Mouse (Mus musculus) myocyte (in vitro differentiated cells): ENCODE measurements at regions not wholly inside any gene's neighbourhood (a gene's known extent, or its start where the extent isn't known, plus 50 kb on each side); places are given as distances from the start of the nearest gene placed in this dataset.
"Not testable (repeated sequence)": the region's sequence is repeated elsewhere in the genome, so short reads cannot be mapped to it uniquely, and the experiment has no call there.

ENCODE experiments used
- H3K27me3 ChIP-seq: one replicate; pipeline ENCODE4 v1.6.1; 2011; ENCODE audit not compliant: control insufficient read depth, insufficient read depth, insufficient read length
- H3K36me3 ChIP-seq: one replicate; pipeline ENCODE4 v1.6.1; 2011; ENCODE audit not compliant: control insufficient read depth, insufficient read depth
- H3K4me2 ChIP-seq: one replicate; pipeline ENCODE4 v1.6.1; 2011; ENCODE audit warnings: low read depth, control low read depth
- H3K4me3 ChIP-seq: one replicate; pipeline ENCODE4 v1.5.1; 2011; ENCODE audit warnings: mild to moderate bottlenecking, control low read depth, moderate library complexity
- H3K79me2 ChIP-seq: one replicate; pipeline ENCODE4 v1.6.1; 2011; ENCODE audit not compliant: control insufficient read depth, insufficient read depth
- H3ac ChIP-seq: one replicate; pipeline ENCODE4 v1.6.1; 2011; ENCODE audit not compliant: control insufficient read depth, insufficient read length
- CEBPB ChIP-seq: IDR thresholded peaks from 2 replicates; pipeline ENCODE4 v1.6.1; 2011; ENCODE audit warnings: mild to moderate bottlenecking, moderate library complexity; ENCODE audit not compliant: poor library complexity, insufficient read depth, severe bottlenecking
- E2F4 ChIP-seq: IDR thresholded peaks from one replicate; pipeline ENCODE4 v1.6.1; 2011; ENCODE audit warnings: mild to moderate bottlenecking, control low read depth, moderate library complexity; ENCODE audit not compliant: insufficient read depth
- MAX ChIP-seq: IDR thresholded peaks from one replicate; pipeline ENCODE4 v1.6.1; 2011; ENCODE audit warnings: low read depth, mild to moderate bottlenecking, control low read depth
- MYOD1 ChIP-seq, 3 experiments: IDR thresholded peaks; one replicate each; pipeline ENCODE4 v1.6.1; 2011; ENCODE audit warnings: control low read depth in 2 of 3, low read depth in 2 of 3, mild to moderate bottlenecking in 2 of 3, moderate library complexity in 1 of 3; ENCODE audit not compliant: insufficient read length in 2 of 3, control insufficient read depth in 1 of 3
- MYOG ChIP-seq, 3 experiments: IDR thresholded peaks; one replicate each; pipeline ENCODE4 v1.6.1; 2011; ENCODE audit warnings: control low read depth in 2 of 3, low read depth in 2 of 3, mild to moderate bottlenecking in 2 of 3; ENCODE audit not compliant: insufficient read length in 2 of 3, control insufficient read depth in 1 of 3, insufficient read depth in 1 of 3
- POLR2A ChIP-seq: IDR thresholded peaks from one replicate; pipeline ENCODE4 v1.6.1; 2011; ENCODE audit warnings: low read depth, mild to moderate bottlenecking, control low read depth, moderate library complexity; ENCODE audit not compliant: insufficient read length
- POLR2AphosphoS2 ChIP-seq: IDR thresholded peaks from one replicate; pipeline ENCODE4 v1.6.1; 2011; ENCODE audit warnings: low read depth, control low read depth; ENCODE audit not compliant: insufficient read length
- REST ChIP-seq: IDR thresholded peaks from one replicate; pipeline ENCODE4 v1.6.1; 2011; ENCODE audit warnings: mild to moderate bottlenecking, control low read depth, moderate library complexity; ENCODE audit not compliant: insufficient read depth, insufficient read length
- SRF ChIP-seq: IDR thresholded peaks from one replicate; pipeline ENCODE4 v1.6.1; 2011; ENCODE audit warnings: low read depth; ENCODE audit not compliant: control insufficient read depth, insufficient read length
- TCF12 ChIP-seq: IDR thresholded peaks from one replicate; pipeline ENCODE4 v1.6.1; 2011; ENCODE audit warnings: mild to moderate bottlenecking, control low read depth; ENCODE audit not compliant: poor library complexity, insufficient read depth, severe bottlenecking
- TCF3 ChIP-seq: IDR thresholded peaks from one replicate; pipeline ENCODE4 v1.6.1; 2011; ENCODE audit warnings: low read depth, control low read depth; ENCODE audit not compliant: insufficient read length
- USF1 ChIP-seq: IDR thresholded peaks from one replicate; pipeline ENCODE4 v1.6.1; 2011; ENCODE audit warnings: low read depth, mild to moderate bottlenecking, control low read depth, moderate library complexity

- Histone ChIP-seq H3K4me3 (no peak overlapping the region), H3K4me2 (no peak overlapping the region), H3K27me3 (no peaks in the 10 kb centered on the region), H3K36me3 (no peaks in the 10 kb centered on the region), H3K79me2 (no peaks in the 10 kb centered on the region), H3ac (no peak overlapping the region)
- no peak for TF ChIP-seq MYOG (IDR thresholded peaks at IDR 0.05; ENCODE audit: control insufficient read depth in 1 of 3, insufficient read depth in 1 of 3, insufficient read length in 2 of 3, low read depth in 2 of 3)
Measured at GRCm38 (mm10) chr10:96280149-96280548, 143.7 kb downstream of the Gm5426 start.

- no peak overlapping the region for H3K4me2 ChIP-seq
- H3K4me3 ChIP-seq: no peak overlapping the region
- H3K36me3 ChIP-seq: no peaks in the 10 kb centered on the region
- no peak overlapping the region for H3ac ChIP-seq
- no peaks in the 10 kb centered on the region for H3K27me3 ChIP-seq
- TF ChIP-seq CEBPB: no peak
- no peak for TF ChIP-seq E2F4
- no peak for TF ChIP-seq SRF
- TF ChIP-seq MYOG (IDR thresholded peaks at IDR 0.05; ENCODE audit: control insufficient read depth in 1 of 3, insufficient read depth in 1 of 3, insufficient read length in 2 of 3, low read depth in 2 of 3): no peak
- TF ChIP-seq POLR2A: no peak
- TF ChIP-seq TCF3: no peak
- no peak for TF ChIP-seq TCF12
- no peak for TF ChIP-seq USF1
- TF ChIP-seq REST: no peak
- no peak for TF ChIP-seq POLR2AphosphoS2
- no peak for TF ChIP-seq MAX
- no peak for TF ChIP-seq MYOD1 (IDR thresholded peaks at IDR 0.05; ENCODE audit: control insufficient read depth in 1 of 3, insufficient read length in 2 of 3, low read depth in 2 of 3)
- no peaks in the 10 kb centered on the region for H3K79me2 ChIP-seq
Measured at GRCm38 (mm10) chr10:96285407-96286093, 149.1 kb downstream of the Gm5426 start.

DNA sequence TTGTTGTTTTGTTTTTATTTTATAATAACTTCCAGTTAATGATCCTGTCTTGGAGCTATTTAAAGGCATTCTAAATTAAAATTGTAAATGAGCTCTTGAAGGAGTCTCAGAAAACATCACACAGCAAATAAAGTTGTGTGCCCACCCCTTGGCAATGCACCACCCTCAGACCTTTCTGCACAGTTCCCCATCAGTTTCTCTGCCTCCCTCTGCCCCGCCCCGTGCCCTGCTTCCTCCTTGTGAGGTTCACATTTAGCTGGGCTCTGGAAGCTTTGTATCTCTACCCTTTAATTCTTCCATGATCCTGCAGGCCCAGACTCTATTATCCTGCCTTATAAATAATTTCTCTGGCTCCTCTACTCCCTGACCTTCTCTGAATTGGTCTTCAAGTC is 149.7 kb downstream of the Gm5426 start:
- H3K4me3 ChIP-seq: no peak overlapping the region
- H3K36me3 ChIP-seq: no peaks in the 10 kb centered on the region
- no peak overlapping the region for H3ac ChIP-seq
- TF ChIP-seq POLR2AphosphoS2 (no peak), MYOG (IDR thresholded peaks at IDR 0.05; ENCODE audit: control insufficient read depth in 1 of 3, insufficient read depth in 1 of 3, insufficient read length in 2 of 3, low read depth in 2 of 3) (no peak), E2F4 (no peak)
- H3K27me3 ChIP-seq: no peaks in the 10 kb centered on the region
- H3K79me2 ChIP-seq: no peaks in the 10 kb centered on the region
- no peak overlapping the region for H3K4me2 ChIP-seq

- H3K79me2 ChIP-seq, H3K27me3 ChIP-seq, H3K36me3 ChIP-seq, H3K4me2 ChIP-seq, H3K4me3 ChIP-seq, H3ac ChIP-seq: not testable (repeated sequence)
Measured at GRCm38 (mm10) chr10:96289005-96289404, 152.6 kb downstream of the Gm5426 start.

DNA sequence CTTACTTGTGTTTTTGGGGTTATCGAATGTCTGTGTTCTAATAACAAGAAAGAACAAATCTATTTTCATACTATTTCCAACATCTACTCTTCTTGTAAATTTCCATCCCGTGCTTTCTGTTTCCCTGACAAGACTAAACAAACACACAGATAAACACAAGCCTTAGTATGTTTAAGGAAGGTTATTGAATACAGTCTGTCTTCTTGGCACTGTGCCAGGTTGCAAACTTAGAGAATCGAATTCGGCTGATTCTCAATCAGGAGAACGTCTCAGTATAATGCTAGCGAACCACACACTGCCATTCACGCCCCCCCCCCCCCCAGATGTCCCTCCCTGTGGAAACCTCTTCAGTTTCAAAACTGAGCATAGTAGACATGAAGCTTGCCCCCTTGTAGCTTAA is 157.2 kb downstream of the Gm5426 start:
- Histone ChIP-seq H3K27me3 (no peaks in the 10 kb centered on the region), H3K36me3 (no peaks in the 10 kb centered on the region), H3K79me2 (no peaks in the 10 kb centered on the region), H3K4me3 (no peak overlapping the region), H3ac (no peak overlapping the region), H3K4me2 (no peak overlapping the region)
- TF ChIP-seq SRF: no peak
- TF ChIP-seq TCF12: no peak
- no peak for TF ChIP-seq TCF3
- no peak for TF ChIP-seq POLR2AphosphoS2
- no peak for TF ChIP-seq E2F4
- no peak for TF ChIP-seq MAX
- no peak for TF ChIP-seq CEBPB
- no peak for TF ChIP-seq REST
- no peak for TF ChIP-seq MYOD1 (IDR thresholded peaks at IDR 0.05; ENCODE audit: control insufficient read depth in 1 of 3, insufficient read length in 2 of 3, low read depth in 2 of 3)
- TF ChIP-seq USF1: no peak
- TF ChIP-seq POLR2A: no peak
- no peak for TF ChIP-seq MYOG (IDR thresholded peaks at IDR 0.05; ENCODE audit: control insufficient read depth in 1 of 3, insufficient read depth in 1 of 3, insufficient read length in 2 of 3, low read depth in 2 of 3)

GRCm38 (mm10) chr10:96294666-96295065 is 158.3 kb downstream of the Gm5426 start:
- Histone ChIP-seq H3K4me3 (no peak overlapping the region), H3ac (no peak overlapping the region), H3K36me3 (no peaks in the 10 kb centered on the region), H3K4me2 (peak overlapping the region; percentile 15), H3K79me2 (no peaks in the 10 kb centered on the region), H3K27me3 (no peaks in the 10 kb centered on the region)
- no peak for TF ChIP-seq REST
- no peak for TF ChIP-seq MYOG (IDR thresholded peaks at IDR 0.05; ENCODE audit: control insufficient read depth in 1 of 3, insufficient read depth in 1 of 3, insufficient read length in 2 of 3, low read depth in 2 of 3)
- no peak for TF ChIP-seq E2F4
- no peak for TF ChIP-seq TCF12
- no peak for TF ChIP-seq POLR2AphosphoS2
- TF ChIP-seq USF1: no peak
- TF ChIP-seq SRF: no peak
- TF ChIP-seq POLR2A: no peak
- TF ChIP-seq CEBPB: no peak
- no peak for TF ChIP-seq MYOD1 (IDR thresholded peaks at IDR 0.05; ENCODE audit: control insufficient read depth in 1 of 3, insufficient read length in 2 of 3, low read depth in 2 of 3)
- TF ChIP-seq TCF3: no peak
- no peak for TF ChIP-seq MAX
